Mouse (Mus musculus) bone marrow, adult 2 months (tissue): ENCODE measurements around the gene Pou3f3.

ENCODE experiments used
- CTCF ChIP-seq: fragments of 200-500 bp; IDR thresholded peaks from 2 replicates; pipeline ENCODE4 v1.5.1; 2011; ENCODE audit warnings: low read length, control low read depth; ENCODE audit not compliant: control insufficient read depth, insufficient read depth
- POLR2A ChIP-seq: fragments of 200-500 bp; IDR thresholded peaks from 2 replicates; pipeline ENCODE4 v1.6.1; 2011; ENCODE audit warnings: low read depth, mild to moderate bottlenecking, control low read depth, low read length, borderline replicate concordance; ENCODE audit not compliant: control insufficient read depth

DNA sequence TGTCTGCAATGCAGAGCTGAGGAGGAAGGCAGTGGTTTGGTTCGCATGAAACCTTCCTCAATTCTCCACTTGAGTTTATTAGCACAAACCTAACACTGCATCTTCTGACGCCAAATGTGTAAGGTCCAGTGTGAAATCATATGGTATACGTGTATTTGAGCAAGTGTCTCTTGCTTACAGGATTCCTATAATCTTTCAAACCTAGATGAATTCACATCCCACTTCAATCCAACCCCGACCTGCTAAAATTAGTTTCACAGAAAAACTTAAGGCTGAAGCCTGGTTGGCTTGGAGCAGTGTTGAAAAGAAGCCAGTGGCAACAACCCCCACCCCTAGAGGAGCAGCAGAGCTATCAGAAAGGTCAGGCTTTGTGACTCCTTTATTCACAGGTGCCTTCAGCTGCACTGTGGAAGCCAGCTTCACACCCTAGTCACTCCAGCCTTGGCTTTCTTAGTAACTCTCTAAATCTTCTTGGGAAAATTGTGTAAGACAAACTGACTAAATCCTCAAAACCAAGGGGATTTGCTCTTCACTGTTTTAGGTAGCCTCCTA lies 5.5 kb upstream of the Pou3f3 start:
- TF ChIP-seq CTCF (no peak), POLR2A (no peak)
